Comparison of ENCODE assay signal across 12 mouse cellular contexts in genomic region chr1:58801558-58802285, GRCm38 (mm10). TPM values are rescaled to one million over a fixed set of nuclear protein-coding genes. Genes with fewer than 3 reads are reported as not detected.
DNase-seq lines count a peak whose midpoint lies in the region; ATAC-seq lines count a peak whose summit lies in the region.
"Had no signal": no experiment of that assay in that cellular context is flagged by ENCODE, and none has a peak within 500 bp of the region (broad histone marks: within the 10 kb centered on the region; RNA-seq: fewer than 3 reads in every experiment).

No protein-coding gene starts in this region.

- no peak overlapping the region for H3K9ac ChIP-seq in embryonic facial prominence, embryonic 15.5 days
- no peak overlapping the region for H3K9ac ChIP-seq in limb, embryonic 12.5 days (replicated peaks)
- H3K9ac ChIP-seq: forebrain, postnatal 0 days; heart, embryonic 15.5 days had no signal

- no peak overlapping the region for H3K4me3 ChIP-seq in embryonic facial prominence, embryonic 15.5 days (replicated peaks)
- no peak overlapping the region for H3K4me3 ChIP-seq in embryonic facial prominence, embryonic 10.5 days
- no peak overlapping the region for H3K4me3 ChIP-seq in limb, embryonic 12.5 days (replicated peaks)
- H3K4me3 ChIP-seq in limb, embryonic 10.5 days, result no peak overlapping the region
- H3K4me3 ChIP-seq: heart, embryonic 15.5 days had no signal

- 91% methylated on average over 8 of the region's 8 CpGs for WGBS in embryonic facial prominence, embryonic 15.5 days
- 91% methylated on average over 8 of the region's 8 CpGs for WGBS in embryonic facial prominence, embryonic 10.5 days
- WGBS in limb, embryonic 12.5 days, result 89% methylated on average over 8 of the region's 8 CpGs
- WGBS in limb, embryonic 10.5 days, result 93% methylated on average over 8 of the region's 8 CpGs

- DNase-seq in embryonic facial prominence, embryonic 10.5 days (ENCODE audit: low spot score), result no peak
- no peak for DNase-seq in limb, embryonic 10.5 days (ENCODE audit: low spot score)
- DNase-seq in thymus, postnatal 4 days, result peak; percentile 34
- DNase-seq in thymus, adult 18-20 months, result no peak
- peak; percentile 26 for DNase-seq in splenic B cell, adult 2 months (ENCODE audit: low read depth, low spot score)
- no peak for DNase-seq in layer of hippocampus, postnatal 36 days
- DNase-seq: cerebellum, postnatal 36 days; forebrain, postnatal 0 days had no signal

- H3K9me3 ChIP-seq in embryonic facial prominence, embryonic 15.5 days (replicated peaks), result no peaks in the 10 kb centered on the region
- no peaks in the 10 kb centered on the region for H3K9me3 ChIP-seq in embryonic facial prominence, embryonic 10.5 days
- peaks cover 4% of the 10 kb centered on the region; the same call in 1 of the 2 replicates for H3K9me3 ChIP-seq in limb, embryonic 12.5 days
- H3K9me3 ChIP-seq in limb, embryonic 10.5 days (replicated peaks), result no peaks in the 10 kb centered on the region
- H3K9me3 ChIP-seq: heart, embryonic 15.5 days had no signal

- no peak for ATAC-seq in embryonic facial prominence, embryonic 15.5 days (ENCODE audit: insufficient number of reproducible peaks, low FRiP score, low TSS enrichment, low read depth)
- ATAC-seq in limb, embryonic 12.5 days (ENCODE audit: insufficient number of reproducible peaks, insufficient read depth, low FRiP score, low TSS enrichment, low read depth), result no peak
- ATAC-seq: forebrain, postnatal 0 days; midbrain, embryonic 16.5 days had no signal

- H3K27me3 ChIP-seq in embryonic facial prominence, embryonic 15.5 days, result no peaks in the 10 kb centered on the region
- H3K27me3 ChIP-seq in embryonic facial prominence, embryonic 10.5 days (replicated peaks; ENCODE audit: low read depth, poor library complexity, severe bottlenecking), result no peaks in the 10 kb centered on the region
- H3K27me3 ChIP-seq in limb, embryonic 12.5 days, result no peaks in the 10 kb centered on the region
- no peaks in the 10 kb centered on the region for H3K27me3 ChIP-seq in limb, embryonic 10.5 days (ENCODE audit: low read depth, poor library complexity, severe bottlenecking)
- no peaks in the 10 kb centered on the region for H3K27me3 ChIP-seq in splenic B cell, adult 2 months (ENCODE audit: control insufficient read depth, insufficient read depth, low read length, poor library complexity, severe bottlenecking)
- H3K27me3 ChIP-seq: heart, embryonic 15.5 days had no signal

- 0 out of 2 replicates have a peak overlapping the region, but pooled peaks have one; percentile 58 for H3K27ac ChIP-seq in embryonic facial prominence, embryonic 15.5 days (replicated peaks)
- no peak overlapping the region for H3K27ac ChIP-seq in embryonic facial prominence, embryonic 10.5 days (replicated peaks)
- H3K27ac ChIP-seq in limb, embryonic 12.5 days, result 0 out of 2 replicates have a peak overlapping the region, but pooled peaks have one; percentile 12
- H3K27ac ChIP-seq in limb, embryonic 10.5 days, result no peak overlapping the region
- H3K27ac ChIP-seq: heart, embryonic 15.5 days had no signal

- H3K4me1 ChIP-seq in embryonic facial prominence, embryonic 15.5 days, result peaks cover 7% of the 10 kb centered on the region; the same call in 1 of the 2 replicates
- peaks cover 15% of the 10 kb centered on the region for H3K4me1 ChIP-seq in embryonic facial prominence, embryonic 10.5 days
- peaks cover 13% of the 10 kb centered on the region for H3K4me1 ChIP-seq in limb, embryonic 12.5 days (replicated peaks)
- H3K4me1 ChIP-seq in limb, embryonic 10.5 days, result peaks cover 14% of the 10 kb centered on the region; the same call in 1 of the 2 replicates
- H3K4me1 ChIP-seq: heart, embryonic 15.5 days had no signal

- no peak overlapping the region for H3K4me2 ChIP-seq in embryonic facial prominence, embryonic 15.5 days (replicated peaks)
- no peak overlapping the region for H3K4me2 ChIP-seq in limb, embryonic 12.5 days
- H3K4me2 ChIP-seq: heart, embryonic 15.5 days had no signal

- H3K36me3 ChIP-seq in embryonic facial prominence, embryonic 15.5 days, result peaks cover 7% of the 10 kb centered on the region; the same call in 1 of the 2 replicates
- H3K36me3 ChIP-seq in embryonic facial prominence, embryonic 10.5 days (replicated peaks), result peaks cover 8% of the 10 kb centered on the region
- peaks cover 7% of the 10 kb centered on the region; the same call in 1 of the 2 replicates for H3K36me3 ChIP-seq in limb, embryonic 12.5 days
- peaks cover 6% of the 10 kb centered on the region for H3K36me3 ChIP-seq in limb, embryonic 10.5 days
- peaks cover 7% of the 10 kb centered on the region; the same call in 1 of the 2 replicates for H3K36me3 ChIP-seq in splenic B cell, adult 2 months (ENCODE audit: control insufficient read depth, insufficient read depth, low read length, poor library complexity, severe bottlenecking)
- H3K36me3 ChIP-seq: heart, embryonic 15.5 days had no signal

RNA-seq across cellular contexts. Expression of gene Casp8, which starts 6.5 kb away (rescaled TPM):
- polyA plus RNA-seq in embryonic facial prominence, embryonic 15.5 days (2015; fragmentation: Nextera tagmentation; extraction: Ambion mirVana), result 31.5 and 31.7 TPM in 2 replicates
- 13.1 TPM in 2 replicates for polyA plus RNA-seq in embryonic facial prominence, embryonic 10.5 days (2016; fragmentation: Nextera tagmentation; extraction: Ambion mirVana)
- polyA plus RNA-seq in limb, embryonic 12.5 days (2016; fragmentation: Nextera tagmentation; extraction: Ambion mirVana), result 20.1 and 22.0 TPM in 2 replicates
- 12.7 and 18.3 TPM in 2 replicates for polyA plus RNA-seq in limb, embryonic 10.5 days (2016; fragmentation: Nextera tagmentation; extraction: Ambion mirVana)
- 1 to 10 TPM; 2.4 to 2.6 TPM for total RNA-seq in layer of hippocampus, postnatal 36 days (2021)

Comparison
In these comparisons a context has a peak if more than half of its experiments do, and no peak if none do; other contexts are left out.
1. H3K27ac ChIP-seq: peak in embryonic facial prominence, embryonic 15.5 days (single experiment) and limb, embryonic 12.5 days (single experiment); none in embryonic facial prominence, embryonic 10.5 days (single experiment) and limb, embryonic 10.5 days (single experiment).
2. DNase-seq: peak in thymus, postnatal 4 days (single experiment) and splenic B cell, adult 2 months (single experiment); none in embryonic facial prominence, embryonic 10.5 days (single experiment), limb, embryonic 10.5 days (single experiment), thymus, adult 18-20 months (0 of 2) and layer of hippocampus, postnatal 36 days (0 of 2).